Mouse (Mus musculus): ENCODE results near the gene Gm10277. TPM values are rescaled to one million over a fixed set of nuclear protein-coding genes. Genes with fewer than 3 reads are reported as not detected.
"Not testable (repeated sequence)": the region's sequence is repeated elsewhere in the genome, so short reads cannot be mapped to it uniquely, and the experiment has no call there.

Gm10277 gene
- polyA plus RNA-seq, 1 experiment from 2014 or later, result 0.92 TPM

DNA sequence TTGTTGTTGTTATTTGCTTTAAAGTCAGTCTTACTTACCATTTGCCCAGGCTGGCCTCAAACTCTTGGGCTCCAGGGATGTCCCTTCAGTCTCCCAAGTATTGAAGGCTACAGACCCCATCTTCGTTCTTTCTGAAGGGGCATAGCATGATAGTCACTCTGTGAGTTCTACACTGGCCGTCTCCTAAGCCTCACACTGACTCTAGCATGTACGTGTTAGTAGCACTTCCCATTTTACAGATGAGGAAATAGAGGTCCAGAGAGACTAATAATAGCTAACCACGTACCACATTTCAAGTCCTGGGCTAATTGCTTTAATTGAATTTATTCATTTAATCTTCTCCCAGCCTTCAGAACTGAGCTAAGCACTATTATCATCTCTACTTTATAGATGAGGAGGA lies 27.5 kb downstream of the Gm10277 start:
- Histone ChIP-seq H3K4me1 (ENCODE audit: control insufficient read depth, insufficient read depth, low read length) (peaks cover 12% of the 10 kb centered on the region), H3K4me2 (replicated peaks; ENCODE audit: low read depth, low read length) (no peak overlapping the region), H3K36me3 (ENCODE audit: control insufficient read depth, insufficient read depth, low read length) (no peaks in the 10 kb centered on the region), H3K9me3 (ENCODE audit: control insufficient read depth, low read length) (no peaks in the 10 kb centered on the region; the same call in 1 of the 2 replicates), H3K4me3 (ENCODE audit: low read length) (no peak overlapping the region), H3K27ac (ENCODE audit: low read depth, low read length) (no peak overlapping the region), H3K27me3 (ENCODE audit: control insufficient read depth, insufficient read depth, low read length) (no peaks in the 10 kb centered on the region), H3K9ac (ENCODE audit: low read depth, low read length) (no peak overlapping the region)
- WGBS, result 85% methylated on average over 4 of the region's 4 CpGs
- ATAC-seq (ENCODE audit: low FRiP score, low TSS enrichment), result no peak

DNA sequence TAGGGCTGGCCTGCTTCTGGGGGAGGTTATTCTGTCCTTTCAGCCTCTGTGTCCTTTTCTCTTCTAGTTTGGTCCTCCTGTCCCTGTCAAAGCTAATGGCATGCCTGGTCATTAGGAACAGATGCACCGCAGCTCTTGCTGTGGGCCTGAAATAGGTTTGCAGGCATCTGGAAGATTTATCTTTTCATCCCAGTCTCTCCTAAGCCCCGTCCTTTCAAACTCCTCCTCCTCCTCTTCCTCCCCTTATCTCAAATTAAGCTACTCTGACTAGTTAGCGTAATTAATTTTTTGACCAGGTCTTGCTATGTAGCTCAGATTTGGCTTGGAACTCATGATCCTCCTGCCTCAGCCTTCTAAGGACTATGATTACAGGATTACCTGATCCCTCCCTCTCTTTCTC lies 34.1 kb downstream of the Gm10277 start:
- Histone ChIP-seq H3K36me3 (ENCODE audit: control insufficient read depth, insufficient read depth, low read length) (no peaks in the 10 kb centered on the region), H3K27ac (ENCODE audit: low read depth, low read length) (no peak overlapping the region), H3K4me2 (replicated peaks; ENCODE audit: low read depth, low read length) (no peak overlapping the region), H3K27me3 (ENCODE audit: control insufficient read depth, insufficient read depth, low read length) (no peaks in the 10 kb centered on the region), H3K9me3 (ENCODE audit: control insufficient read depth, low read length) (no peaks in the 10 kb centered on the region), H3K4me3 (ENCODE audit: low read length) (no peak overlapping the region), H3K4me1 (ENCODE audit: control insufficient read depth, insufficient read depth, low read length) (no peaks in the 10 kb centered on the region), H3K9ac (ENCODE audit: low read depth, low read length) (no peak overlapping the region)
- WGBS, result 61% methylated on average over 3 of the region's 3 CpGs
- ATAC-seq (ENCODE audit: low FRiP score, low TSS enrichment), result no peak

DNA sequence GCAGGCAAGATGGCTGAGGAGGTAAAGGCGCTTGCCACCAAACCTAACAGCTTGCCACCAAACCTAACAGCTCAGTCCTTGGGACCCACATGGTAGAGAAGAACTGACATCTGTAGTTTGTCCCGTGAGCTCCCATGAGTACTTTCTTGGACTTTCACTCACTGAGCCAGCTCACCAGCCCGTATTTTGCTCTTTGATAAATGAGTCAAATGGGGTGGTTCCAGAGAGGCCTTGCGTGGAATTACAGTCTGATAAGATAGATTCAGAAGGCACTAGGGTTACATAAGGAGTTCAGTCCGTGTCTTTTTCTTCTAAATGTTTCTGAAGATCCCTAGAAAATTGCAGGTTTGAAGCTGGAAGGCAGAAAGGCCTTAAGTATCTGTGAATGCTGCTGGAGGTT lies 35.0 kb downstream of the Gm10277 start:
- no peak for ATAC-seq (ENCODE audit: low FRiP score, low TSS enrichment)
- Histone ChIP-seq H3K27ac (ENCODE audit: low read depth, low read length) (no peak overlapping the region), H3K9ac (ENCODE audit: low read depth, low read length) (no peak overlapping the region), H3K27me3 (ENCODE audit: control insufficient read depth, insufficient read depth, low read length) (no peaks in the 10 kb centered on the region), H3K4me1 (ENCODE audit: control insufficient read depth, insufficient read depth, low read length) (no peaks in the 10 kb centered on the region), H3K4me3 (ENCODE audit: low read length) (no peak overlapping the region), H3K4me2 (replicated peaks; ENCODE audit: low read depth, low read length) (no peak overlapping the region), H3K36me3 (ENCODE audit: control insufficient read depth, insufficient read depth, low read length) (no peaks in the 10 kb centered on the region), H3K9me3 (ENCODE audit: control insufficient read depth, low read length) (no peaks in the 10 kb centered on the region)
- 81% methylated on average over 5 of the region's 5 CpGs for WGBS

DNA sequence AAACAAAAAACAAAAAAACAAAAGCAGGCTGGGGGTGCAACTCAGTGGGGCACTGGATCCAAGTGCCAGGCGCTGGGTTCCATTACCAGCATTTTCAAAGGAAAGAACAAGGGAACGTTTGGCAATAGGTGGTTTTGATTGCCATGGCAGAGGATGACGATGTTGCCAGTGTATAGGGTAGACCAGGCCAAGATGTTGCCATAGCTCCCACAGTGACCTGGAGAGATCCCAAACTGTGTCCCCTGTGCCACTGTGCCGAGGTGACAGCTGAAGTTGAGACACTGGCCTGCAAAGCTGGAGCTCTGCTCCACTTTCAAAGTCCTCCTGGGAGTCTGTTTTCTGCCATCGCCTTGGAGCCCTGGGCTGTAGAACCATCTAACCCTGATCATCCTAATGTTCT lies 38.6 kb downstream of the Gm10277 start:
- Histone ChIP-seq H3K36me3 (ENCODE audit: control insufficient read depth, insufficient read depth, low read length) (no peaks in the 10 kb centered on the region), H3K27me3 (ENCODE audit: control insufficient read depth, insufficient read depth, low read length) (no peaks in the 10 kb centered on the region), H3K9me3 (ENCODE audit: control insufficient read depth, low read length) (no peaks in the 10 kb centered on the region), H3K4me1 (ENCODE audit: control insufficient read depth, insufficient read depth, low read length) (no peaks in the 10 kb centered on the region), H3K9ac (ENCODE audit: low read depth, low read length) (no peak overlapping the region), H3K4me3 (ENCODE audit: low read length) (no peak overlapping the region), H3K27ac (ENCODE audit: low read depth, low read length) (no peak overlapping the region), H3K4me2 (replicated peaks; ENCODE audit: low read depth, low read length) (no peak overlapping the region)
- WGBS, result 82% methylated on average over 5 of the region's 5 CpGs
- ATAC-seq (ENCODE audit: low FRiP score, low TSS enrichment), result no peak

DNA sequence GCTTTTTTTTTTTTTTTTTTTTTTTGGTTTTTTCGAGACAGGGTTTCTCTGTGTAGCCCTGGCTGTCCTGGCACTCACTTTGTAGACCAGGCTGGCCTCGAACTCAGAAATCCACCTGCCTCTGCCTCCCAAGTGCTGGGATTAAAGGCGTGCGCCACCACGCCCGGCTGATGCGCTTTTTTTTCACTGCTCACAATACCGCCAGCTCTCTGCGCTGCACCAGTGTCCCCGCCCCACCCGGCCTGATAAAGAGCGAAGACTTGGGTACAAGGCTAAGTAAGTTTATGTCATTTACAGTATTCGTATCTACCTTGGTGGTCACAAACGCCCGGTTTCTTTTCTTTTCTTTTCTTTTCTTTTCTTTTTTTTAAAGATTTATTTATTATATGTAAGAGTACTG lies 40.4 kb downstream of the Gm10277 start:
- not testable (repeated sequence) for H3K9ac ChIP-seq (ENCODE audit: low read depth, low read length); H3K36me3 ChIP-seq (ENCODE audit: control insufficient read depth, insufficient read depth, low read length); H3K9me3 ChIP-seq (ENCODE audit: control insufficient read depth, low read length); ATAC-seq (ENCODE audit: low FRiP score, low TSS enrichment); H3K27ac ChIP-seq (ENCODE audit: low read depth, low read length); H3K4me3 ChIP-seq (ENCODE audit: low read length); H3K4me1 ChIP-seq (ENCODE audit: control insufficient read depth, insufficient read depth, low read length); H3K27me3 ChIP-seq (ENCODE audit: control insufficient read depth, insufficient read depth, low read length); H3K4me2 ChIP-seq (replicated peaks; ENCODE audit: low read depth, low read length)
- WGBS, result 97% methylated on average over 13 of the region's 15 CpGs

DNA sequence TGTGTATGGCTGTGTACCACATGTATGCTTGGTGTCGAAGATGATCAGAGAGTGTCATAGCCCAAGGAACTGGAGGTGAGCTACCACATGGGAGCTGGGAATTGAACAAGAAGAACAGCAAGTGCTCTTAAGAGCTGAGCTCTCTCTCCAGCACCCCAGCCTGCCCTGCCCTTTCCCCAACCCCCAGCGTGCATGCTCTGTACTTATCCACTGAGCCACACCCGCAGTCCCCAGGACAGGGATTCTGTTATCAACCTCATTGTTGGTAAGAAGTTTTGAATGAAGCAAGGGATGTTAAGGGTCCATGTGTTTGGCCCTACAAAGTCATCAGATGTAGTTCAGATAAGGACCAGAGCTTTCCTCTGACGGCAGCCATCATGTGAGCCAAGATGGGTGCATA lies 40.9 kb downstream of the Gm10277 start:
- Histone ChIP-seq H3K9ac (ENCODE audit: low read depth, low read length) (no peak overlapping the region), H3K4me3 (ENCODE audit: low read length) (no peak overlapping the region), H3K27ac (ENCODE audit: low read depth, low read length) (no peak overlapping the region), H3K36me3 (ENCODE audit: control insufficient read depth, insufficient read depth, low read length) (no peaks in the 10 kb centered on the region), H3K9me3 (ENCODE audit: control insufficient read depth, low read length) (no peaks in the 10 kb centered on the region), H3K27me3 (ENCODE audit: control insufficient read depth, insufficient read depth, low read length) (no peaks in the 10 kb centered on the region), H3K4me2 (replicated peaks; ENCODE audit: low read depth, low read length) (no peak overlapping the region), H3K4me1 (ENCODE audit: control insufficient read depth, insufficient read depth, low read length) (no peaks in the 10 kb centered on the region)
- WGBS, result 94% methylated on average over 4 of the region's 4 CpGs
- no peak for ATAC-seq (ENCODE audit: low FRiP score, low TSS enrichment)

DNA sequence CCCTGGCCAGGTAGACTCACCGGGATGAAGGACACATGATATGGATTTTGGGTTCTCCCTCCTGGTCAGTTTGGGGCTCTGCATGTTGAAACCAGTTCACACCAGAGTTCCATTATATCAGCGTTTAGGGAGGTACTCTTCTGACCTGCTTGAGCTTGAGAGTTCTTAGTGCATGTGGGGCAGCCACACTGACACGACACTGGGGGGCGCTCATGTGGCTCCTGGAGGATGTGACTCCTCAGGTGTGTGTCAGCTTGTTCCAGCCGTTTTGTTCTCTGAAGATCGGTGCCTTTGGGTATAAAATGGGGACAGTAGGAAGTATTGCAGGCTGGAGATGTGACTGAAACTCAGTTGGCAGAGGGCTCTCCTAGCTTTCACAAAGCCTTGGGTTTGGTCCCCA lies 43.6 kb downstream of the Gm10277 start:
- Histone ChIP-seq H3K4me2 (replicated peaks; ENCODE audit: low read depth, low read length) (no peak overlapping the region), H3K4me3 (ENCODE audit: low read length) (no peak overlapping the region), H3K4me1 (ENCODE audit: control insufficient read depth, insufficient read depth, low read length) (no peaks in the 10 kb centered on the region), H3K36me3 (ENCODE audit: control insufficient read depth, insufficient read depth, low read length) (no peaks in the 10 kb centered on the region), H3K27me3 (ENCODE audit: control insufficient read depth, insufficient read depth, low read length) (no peaks in the 10 kb centered on the region), H3K9me3 (ENCODE audit: control insufficient read depth, low read length) (no peaks in the 10 kb centered on the region), H3K9ac (ENCODE audit: low read depth, low read length) (no peak overlapping the region), H3K27ac (ENCODE audit: low read depth, low read length) (no peak overlapping the region)
- no peak for ATAC-seq (ENCODE audit: low FRiP score, low TSS enrichment)
- WGBS, result 29% methylated on average over 6 of the region's 6 CpGs

DNA sequence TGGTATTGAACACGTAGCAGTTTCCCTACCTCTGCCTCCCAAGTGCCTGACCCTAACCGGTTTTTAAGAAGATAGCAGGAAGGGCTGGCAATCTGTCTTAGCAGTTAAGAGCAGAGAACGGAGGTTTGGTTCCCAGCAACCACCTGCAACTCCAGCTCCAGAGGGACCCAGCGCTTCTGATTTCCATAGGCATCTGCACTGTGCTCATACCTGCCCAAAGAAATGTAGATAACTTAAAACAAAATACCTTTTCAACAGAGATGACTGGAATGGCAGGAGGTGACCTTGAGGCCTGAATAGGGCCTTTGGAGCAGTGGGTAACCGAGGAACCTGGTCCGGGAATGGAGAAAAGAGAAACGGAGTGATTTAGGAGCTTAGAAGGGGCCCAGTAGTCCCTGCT lies 49.0 kb downstream of the Gm10277 start:
- Histone ChIP-seq H3K4me3 (ENCODE audit: low read length) (no peak overlapping the region), H3K4me2 (replicated peaks; ENCODE audit: low read depth, low read length) (no peak overlapping the region), H3K36me3 (ENCODE audit: control insufficient read depth, insufficient read depth, low read length) (no peaks in the 10 kb centered on the region), H3K9me3 (ENCODE audit: control insufficient read depth, low read length) (no peaks in the 10 kb centered on the region), H3K27me3 (ENCODE audit: control insufficient read depth, insufficient read depth, low read length) (no peaks in the 10 kb centered on the region), H3K4me1 (ENCODE audit: control insufficient read depth, insufficient read depth, low read length) (no peaks in the 10 kb centered on the region), H3K27ac (ENCODE audit: low read depth, low read length) (no peak overlapping the region), H3K9ac (ENCODE audit: low read depth, low read length) (no peak overlapping the region)
- no peak for ATAC-seq (ENCODE audit: low FRiP score, low TSS enrichment)
- WGBS, result 54% methylated on average over 7 of the region's 7 CpGs

DNA sequence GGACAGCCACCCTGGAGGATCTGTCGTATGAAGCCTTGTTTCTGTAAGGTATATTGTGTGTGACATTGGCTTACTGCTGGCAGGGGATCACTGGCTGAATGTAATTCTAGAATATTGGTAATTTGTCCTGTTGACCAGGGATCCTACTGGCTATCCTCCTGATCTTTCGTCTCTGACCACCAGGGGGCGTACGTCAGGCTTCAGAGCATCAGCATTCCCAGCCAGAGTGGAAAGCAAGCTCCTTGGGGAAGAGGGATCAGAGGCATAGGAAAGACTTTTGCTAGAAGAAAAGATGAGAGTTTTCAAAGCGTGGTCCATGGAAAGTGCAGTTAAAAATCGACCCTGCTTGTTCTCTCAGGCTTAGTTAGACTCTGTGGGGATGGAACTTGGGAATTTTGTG lies 50.3 kb downstream of the Gm10277 start:
- H3K4me2 ChIP-seq (replicated peaks; ENCODE audit: low read depth, low read length), result no peak overlapping the region
- WGBS, result 2% methylated on average over 6 of the region's 6 CpGs
- no peak for ATAC-seq (ENCODE audit: low FRiP score, low TSS enrichment)
- no peak overlapping the region for H3K9ac ChIP-seq (ENCODE audit: low read depth, low read length)
- no peak overlapping the region for H3K27ac ChIP-seq (ENCODE audit: low read depth, low read length)
- no peak overlapping the region for H3K4me3 ChIP-seq (ENCODE audit: low read length)
- no peaks in the 10 kb centered on the region for H3K36me3 ChIP-seq (ENCODE audit: control insufficient read depth, insufficient read depth, low read length)
- no peaks in the 10 kb centered on the region for H3K4me1 ChIP-seq (ENCODE audit: control insufficient read depth, insufficient read depth, low read length)
- H3K9me3 ChIP-seq (ENCODE audit: control insufficient read depth, low read length), result no peaks in the 10 kb centered on the region
- no peaks in the 10 kb centered on the region for H3K27me3 ChIP-seq (ENCODE audit: control insufficient read depth, insufficient read depth, low read length)
